Mouse (Mus musculus): ENCODE measurements around the gene Neurog1. TPM values are rescaled to one million over a fixed set of nuclear protein-coding genes. Genes with fewer than 3 reads are reported as not detected.

The Neurog1 gene
- total RNA-seq (2023; ENCODE audit: inconsistent age) = not detected in 4 replicates

GRCm38 (mm10) chr13:56251924-56252619 is at the start of gene Neurog1:
Gene Neurog1 (minus strand): TSS chr13:56252163.

GRCm38 (mm10) chr13:56295943-56296658 is 44.1 kb upstream of the Neurog1 start, which contains the start of gene Cxcl14:
Gene Cxcl14 (minus strand): TSS chr13:56296551.

Other genes with a start within 250 kb of the Neurog1 start
- 266 to 318 TPM (median 301 TPM) in 4 replicates for gene H2afy, start 115.8 kb downstream of the Neurog1 start, total RNA-seq (2023; ENCODE audit: inconsistent age)
- gene Tifab, start 73.3 kb downstream of the Neurog1 start, total RNA-seq (2023; ENCODE audit: inconsistent age) = 1.7 to 2.4 TPM (median 2.2 TPM) in 4 replicates
- gene Cxcl14, start 44.4 kb upstream of the Neurog1 start, total RNA-seq (2023; ENCODE audit: inconsistent age) = not detected in 4 replicates
- not detected in 4 replicates for gene Gm3045, start 174.4 kb upstream of the Neurog1 start, total RNA-seq (2023; ENCODE audit: inconsistent age)
- gene Slc25a48, start 186.2 kb upstream of the Neurog1 start, total RNA-seq (2023; ENCODE audit: inconsistent age) = not detected in 4 replicates
- not detected in 4 replicates for gene Il9, start 230.1 kb upstream of the Neurog1 start, total RNA-seq (2023; ENCODE audit: inconsistent age)

Data from B cell, adult (primary cell).